Mouse (Mus musculus): ENCODE results near the gene Dhx40. TPM values are rescaled to one million over a fixed set of nuclear protein-coding genes. Genes with fewer than 3 reads are reported as not detected.
"Not testable (repeated sequence)": the region's sequence is repeated elsewhere in the genome, so short reads cannot be mapped to it uniquely, and the experiment has no call there.

Gene Dhx40
- total RNA-seq, 1 experiment from 2014 or later = 38.1 TPM

- DNase-seq = no peak
Observed at GRCm38 (mm10) chr11:86751010-86751409, 56.5 kb downstream of the Dhx40 start.

- no peak for DNase-seq
Observed at GRCm38 (mm10) chr11:86749776-86750423, 57.6 kb downstream of the Dhx40 start.

GRCm38 (mm10) chr11:86745634-86746404 lies 61.7 kb downstream of the Dhx40 start:
- no peak for DNase-seq

- DNase-seq = no peak
Observed at GRCm38 (mm10) chr11:86742605-86743004, 64.9 kb downstream of the Dhx40 start.

- no peak for DNase-seq
Observed at GRCm38 (mm10) chr11:86741505-86741904, 66.0 kb downstream of the Dhx40 start.

- no peak for DNase-seq
Observed at GRCm38 (mm10) chr11:86739470-86739869, 68.1 kb downstream of the Dhx40 start.

GRCm38 (mm10) chr11:86738956-86739355 lies 68.6 kb downstream of the Dhx40 start:
- DNase-seq = no peak

GRCm38 (mm10) chr11:86738308-86738707 lies 69.2 kb downstream of the Dhx40 start:
- DNase-seq = not testable (repeated sequence)

- DNase-seq = peak; percentile 22
Observed at GRCm38 (mm10) chr11:86737301-86738000, 70.1 kb downstream of the Dhx40 start.

GRCm38 (mm10) chr11:86734993-86735392 lies 72.6 kb downstream of the Dhx40 start:
- no peak for DNase-seq

- no peak for DNase-seq
Observed at GRCm38 (mm10) chr11:86734241-86734939, 73.2 kb downstream of the Dhx40 start.

GRCm38 (mm10) chr11:86731443-86731842 lies 76.1 kb downstream of the Dhx40 start:
- no peak for DNase-seq

GRCm38 (mm10) chr11:86725607-86726006 lies 81.9 kb downstream of the Dhx40 start:
- no peak for DNase-seq

GRCm38 (mm10) chr11:86724982-86725381 lies 82.6 kb downstream of the Dhx40 start:
- no peak for DNase-seq

GRCm38 (mm10) chr11:86724004-86724403 lies 83.5 kb downstream of the Dhx40 start:
- DNase-seq = no peak

- no peak for DNase-seq
Observed at GRCm38 (mm10) chr11:86719390-86719789, 88.2 kb downstream of the Dhx40 start.

Other genes with a start within 250 kb of the Dhx40 start
- gene Vmp1, start 123.9 kb downstream of the Dhx40 start, total RNA-seq (2021) = 105 and 162 TPM in 2 replicates
- gene Ptrh2, start 123.8 kb downstream of the Dhx40 start, total RNA-seq (2021) = 18.2 and 18.8 TPM in 2 replicates
- gene Cltc, start 50.2 kb downstream of the Dhx40 start, total RNA-seq (2021) = 268 and 379 TPM in 2 replicates
- gene Ypel2, start 186.0 kb upstream of the Dhx40 start, total RNA-seq (2021) = 38.3 and 38.6 TPM in 2 replicates

Measured in adrenal gland, postnatal 25 days (tissue).